ENCODE assay signal across 8 mouse cellular contexts in genomic region chr9:65293973-65294715, GRCm38 (mm10). TPM values are rescaled to one million over a fixed set of nuclear protein-coding genes. Genes with fewer than 3 reads are reported as not detected.
A peak's percentile ranks its signal among the peaks of the same experiment; 100 is the strongest.
DNase-seq lines count a peak whose midpoint lies in the region; ATAC-seq and TF ChIP-seq lines count a peak whose summit lies in the region.

Gene Clpx (plus strand): TSS chr9:65294260.

- peak within 1 kb of the TSS; percentile 92 for H3K27ac ChIP-seq in forebrain, embryonic 10.5 days
- H3K27ac ChIP-seq in heart, embryonic 15.5 days = peak within 1 kb of the TSS; percentile 91
- H3K27ac ChIP-seq in liver, embryonic 14.5 days = peak within 1 kb of the TSS; percentile 64
- H3K27ac ChIP-seq in neural tube, embryonic 11.5 days (ENCODE audit: low read depth, low read length) = no peak within 1 kb of the TSS
- peak within 1 kb of the TSS; percentile 96 for H3K27ac ChIP-seq in stomach, postnatal 0 days (replicated peaks)

- H3K9ac ChIP-seq in heart, embryonic 15.5 days = peak within 1 kb of the TSS; percentile 94
- peak within 1 kb of the TSS; percentile 97 for H3K9ac ChIP-seq in liver, embryonic 14.5 days (replicated peaks)
- H3K9ac ChIP-seq in neural tube, embryonic 11.5 days (ENCODE audit: low read length) = peak within 1 kb of the TSS; percentile 69
- peak within 1 kb of the TSS; percentile 95 for H3K9ac ChIP-seq in stomach, postnatal 0 days (ENCODE audit: low read length)

- DNase-seq in CD8-positive naive resting alpha-beta T cell, adult 2 months (ENCODE audit: low read depth in 2 of 2, low spot score in 2 of 2) = peak; percentile 93 to 94
- DNase-seq in c-Kit-positive CD71-negative TER-119-negative erythroid progenitor cells, embryonic 14.5 days (ENCODE audit: low read depth) = peak; percentile 99
- DNase-seq in forebrain, embryonic 10.5 days (ENCODE audit: extremely low spot score, low spot score) = peak; percentile 98
- DNase-seq in kidney, postnatal 25 days = peak; percentile 98 to 99
- peak; percentile 98 to 99 (median 98) for DNase-seq in liver, embryonic 14.5 days (ENCODE audit: low read depth in 3 of 3, low spot score in 3 of 3)
- DNase-seq in neural tube, embryonic 11.5 days (ENCODE audit: low spot score) = peak; percentile 99
- peak; percentile 99 for DNase-seq in stomach, postnatal 0 days (ENCODE audit: low spot score)

- peaks cover 26% of the 10 kb centered on the region for H3K4me1 ChIP-seq in forebrain, embryonic 10.5 days
- H3K4me1 ChIP-seq in heart, embryonic 15.5 days (replicated peaks) = peaks cover 21% of the 10 kb centered on the region
- peaks cover 14 to 18% of the 10 kb centered on the region in 2 experiments for H3K4me1 ChIP-seq in liver, embryonic 14.5 days (replicated peaks; ENCODE audit: control insufficient read depth in 2 of 2, insufficient read depth in 2 of 2, low read length in 1 of 2)
- H3K4me1 ChIP-seq in neural tube, embryonic 11.5 days (ENCODE audit: control insufficient read depth, insufficient read depth, low read length) = 0 out of 2 replicates have a peak, but pooled peaks cover 10% of the 10 kb centered on the region
- no peaks in the 10 kb centered on the region for H3K4me1 ChIP-seq in stomach, postnatal 0 days (replicated peaks; ENCODE audit: control insufficient read depth, insufficient read depth)

- H3K4me2 ChIP-seq in heart, embryonic 15.5 days = peak within 1 kb of the TSS; percentile 76
- H3K4me2 ChIP-seq in liver, embryonic 14.5 days (ENCODE audit: low read depth) = peak within 1 kb of the TSS; percentile 84
- peak within 1 kb of the TSS; percentile 85 for H3K4me2 ChIP-seq in neural tube, embryonic 11.5 days (ENCODE audit: low read depth)
- H3K4me2 ChIP-seq in stomach, postnatal 0 days (replicated peaks; ENCODE audit: low read depth) = peak within 1 kb of the TSS; percentile 87

- no peak for TF ChIP-seq EP300 in liver, embryonic 14.5 days (IDR thresholded peaks at IDR 0.05; ENCODE audit: low read depth)
- no peak for TF ChIP-seq EP300 in stomach, postnatal 0 days (optimal IDR thresholded peaks at IDR 0.05)

- peak within 1 kb of the TSS; percentile 92 for H3K4me3 ChIP-seq in forebrain, embryonic 10.5 days
- H3K4me3 ChIP-seq in heart, embryonic 15.5 days = peak within 1 kb of the TSS; percentile 94
- peak within 1 kb of the TSS; percentile 94 to 95 for H3K4me3 ChIP-seq in liver, embryonic 14.5 days (ENCODE audit: insufficient read depth in 1 of 2, low read depth in 2 of 2, low read length in 2 of 2)
- peak within 1 kb of the TSS; percentile 56 for H3K4me3 ChIP-seq in neural tube, embryonic 11.5 days (ENCODE audit: low read depth, low read length)
- H3K4me3 ChIP-seq in stomach, postnatal 0 days (ENCODE audit: low read depth, low read length) = peak within 1 kb of the TSS; percentile 95

- WGBS in forebrain, embryonic 10.5 days = under 1% methylated on average over 71 of the region's 71 CpGs
- WGBS in heart, embryonic 15.5 days = under 1% methylated on average over 71 of the region's 71 CpGs
- whole genome bisulfite sequencing in liver, embryonic 14.5 days (ENCODE audit: insufficient replicate concordance) = under 1% methylated on average over 71 of the region's 71 CpGs
- WGBS in neural tube, embryonic 11.5 days = under 1% methylated on average over 71 of the region's 71 CpGs
- WGBS in stomach, postnatal 0 days = 1% methylated on average over 71 of the region's 71 CpGs

- H3K36me3 ChIP-seq in forebrain, embryonic 10.5 days (replicated peaks) = peaks cover 16% of the 10 kb centered on the region
- H3K36me3 ChIP-seq in heart, embryonic 15.5 days = no peaks in the 10 kb centered on the region
- no peaks in the 10 kb centered on the region for H3K36me3 ChIP-seq in liver, embryonic 14.5 days (replicated peaks; ENCODE audit: control insufficient read depth, insufficient read depth, low read depth)
- no peaks in the 10 kb centered on the region; the same call in 1 of the 2 replicates for H3K36me3 ChIP-seq in neural tube, embryonic 11.5 days (ENCODE audit: control insufficient read depth, insufficient read depth, low read length)
- H3K36me3 ChIP-seq in stomach, postnatal 0 days (ENCODE audit: control insufficient read depth, insufficient read depth, low read length) = no peaks in the 10 kb centered on the region

- no peaks in the 10 kb centered on the region for H3K27me3 ChIP-seq in forebrain, embryonic 10.5 days (ENCODE audit: poor library complexity, severe bottlenecking)
- no peaks in the 10 kb centered on the region for H3K27me3 ChIP-seq in heart, embryonic 15.5 days
- no peaks in the 10 kb centered on the region for H3K27me3 ChIP-seq in liver, embryonic 14.5 days (ENCODE audit: control insufficient read depth, insufficient read depth, low read length)
- H3K27me3 ChIP-seq in neural tube, embryonic 11.5 days (ENCODE audit: control insufficient read depth, insufficient read depth, low read length) = no peaks in the 10 kb centered on the region
- H3K27me3 ChIP-seq in stomach, postnatal 0 days (ENCODE audit: control insufficient read depth, insufficient read depth, low read length) = no peaks in the 10 kb centered on the region

- no peaks in the 10 kb centered on the region for H3K9me3 ChIP-seq in forebrain, embryonic 10.5 days
- no peaks in the 10 kb centered on the region for H3K9me3 ChIP-seq in heart, embryonic 15.5 days (replicated peaks)
- no peaks in the 10 kb centered on the region for H3K9me3 ChIP-seq in liver, embryonic 14.5 days (ENCODE audit: control insufficient read depth, low read length)
- no peaks in the 10 kb centered on the region for H3K9me3 ChIP-seq in neural tube, embryonic 11.5 days (ENCODE audit: control insufficient read depth, low read length)
- no peaks in the 10 kb centered on the region for H3K9me3 ChIP-seq in stomach, postnatal 0 days (ENCODE audit: control insufficient read depth, low read length)

- peak; percentile 92 for ATAC-seq in heart, embryonic 15.5 days (replicated peaks; ENCODE audit: insufficient number of reproducible peaks, insufficient read depth, low FRiP score, low read depth)
- peak; percentile 98 for ATAC-seq in liver, embryonic 14.5 days (ENCODE audit: insufficient read depth)
- peak; percentile 88 for ATAC-seq in neural tube, embryonic 11.5 days (ENCODE audit: insufficient read depth, low FRiP score, low TSS enrichment)
- peak; percentile 94 for ATAC-seq in stomach, postnatal 0 days (ENCODE audit: low FRiP score, low TSS enrichment)

- TF ChIP-seq CTCF in liver, embryonic 14.5 days (IDR thresholded peaks at IDR 0.05; ENCODE audit: low read depth) = peak; percentile 43
- TF ChIP-seq CTCF in stomach, postnatal 0 days (IDR thresholded peaks at IDR 0.05; ENCODE audit: low read depth) = peak; percentile 21; the same call in 1 of the 2 replicates

RNA-seq across cellular contexts. Expression of gene Clpx, which starts in this region (rescaled TPM):
- polyA plus RNA-seq in forebrain, embryonic 10.5 days (2016; fragmentation: Nextera tagmentation; extraction: Ambion mirVana) = 42.6 and 46.7 TPM in 2 replicates
- polyA plus RNA-seq in heart, embryonic 15.5 days (2015; fragmentation: Nextera tagmentation; extraction: Ambion mirVana) = 44.4 and 46.4 TPM in 2 replicates
- 5.6 and 10.3 TPM in 2 replicates for polyA plus RNA-seq in liver, embryonic 14.5 days (2012; rRNA removed)
- polyA plus RNA-seq in liver, embryonic 14.5 days (2014; fragmentation: Nextera tagmentation; extraction: Ambion mirVana) = 29.5 and 32.5 TPM in 2 replicates
- 50.0 and 52.8 TPM in 2 replicates for polyA plus RNA-seq in neural tube, embryonic 11.5 days (2014; fragmentation: Nextera tagmentation; extraction: Ambion mirVana)
- 47.9 and 49.7 TPM in 2 replicates for polyA plus RNA-seq in stomach, postnatal 0 days (2015; fragmentation: Nextera tagmentation; extraction: Ambion mirVana)
